Mouse (Mus musculus) heart, postnatal 0 days (tissue): ENCODE results near the gene Tmem184a. TPM values are rescaled to one million over a fixed set of nuclear protein-coding genes. Genes with fewer than 3 reads are reported as not detected.

ENCODE experiments used
- ATAC-seq: fragments of 200-750 bp; cut with Nextera tagmentation; 2 replicates; pipeline ENCODE4 v1.8.0; 2017; ENCODE audit warnings: low read depth, moderate number of reproducible peaks, moderate library complexity; ENCODE audit not compliant: insufficient read depth
- DNase-seq: peaks from one replicate; pipeline ENCODE4 v3.0.0-alpha.2; 2016; ENCODE audit warnings: low spot score
- H3K27ac ChIP-seq: fragments of 300-500 bp; sonication (generic); 2 replicates; pipeline ENCODE4 v1.5.1; 2014; ENCODE audit warnings: low read depth, mild to moderate bottlenecking
- H3K27me3 ChIP-seq: fragments of 300-500 bp; sonication (generic); 2 replicates; pipeline ENCODE4 v1.6.1; 2014; ENCODE audit warnings: low read length, mixed read lengths; ENCODE audit not compliant: control insufficient read depth, insufficient read depth
- H3K36me3 ChIP-seq: fragments of 300-500 bp; sonication (generic); replicated peaks from 2 replicates; pipeline ENCODE4 v1.6.1; 2014; ENCODE audit warnings: low read length, mixed read lengths; ENCODE audit not compliant: control insufficient read depth, insufficient read depth
- H3K4me1 ChIP-seq: fragments of 300-500 bp; sonication (generic); 2 replicates; pipeline ENCODE4 v1.6.1; 2014; ENCODE audit warnings: antibody characterized with exemption; ENCODE audit not compliant: control insufficient read depth, insufficient read depth
- H3K4me2 ChIP-seq: fragments of 300-500 bp; sonication (generic); 2 replicates; pipeline ENCODE4 v1.6.1; 2014; ENCODE audit warnings: low read depth, mild to moderate bottlenecking, low read length, moderate library complexity
- H3K4me3 ChIP-seq: fragments of 300-500 bp; sonication (generic); 2 replicates; pipeline ENCODE4 v1.5.1; 2014; ENCODE audit warnings: low read depth, low read length
- H3K9ac ChIP-seq: fragments of 300-500 bp; sonication (generic); replicated peaks from 2 replicates; pipeline ENCODE4 v1.6.1; 2014; ENCODE audit warnings: low read depth, low read length, mixed read lengths
- H3K9me3 ChIP-seq: fragments of 300-500 bp; sonication (generic); replicated peaks from 2 replicates; pipeline ENCODE4 v1.6.1; 2016; ENCODE audit warnings: low read length; ENCODE audit not compliant: control insufficient read depth
- CTCF ChIP-seq: IDR thresholded peaks from 2 replicates; pipeline ENCODE4 v1.5.1; 2016; ENCODE audit warnings: antibody characterized with exemption, control low read depth, low read depth
- EP300 ChIP-seq: IDR thresholded peaks from 2 replicates; pipeline ENCODE4 v1.6.1; 2016; ENCODE audit warnings: antibody characterized with exemption, low read depth
- WGBS: fragments of 180-500 bp; shearing (Covaris S2); extraction: QIAGEN DNeasy Blood & Tissue Kit; methylation state at CpG from one replicate; pipeline ENCODE4 v1.1.7; 2014; 5-methylcytosine and 5-hydroxymethylcytosine counted together
- polyA plus RNA-seq: library from polyadenylated mRNA; unstranded; fragments of >200 nt; fragmentation: Nextera tagmentation; extraction: Ambion mirVana; gene quantifications from 2 replicates; pipeline ENCODE4 v1.2.1, GENCODE M21; 2015
- total RNA-seq: library from RNA; depleted of rRNA; stranded (reverse); fragments of >200 nt; gene quantifications from 2 replicates; pipeline ENCODE4 v1.2.3, GENCODE M21; 2014; ENCODE audit warnings: low replicate concordance

Gene Tmem184a
- total and polyA plus RNA-seq, 2 experiments from 2014 or later, result 0.10 to 0.31 TPM

DNA sequence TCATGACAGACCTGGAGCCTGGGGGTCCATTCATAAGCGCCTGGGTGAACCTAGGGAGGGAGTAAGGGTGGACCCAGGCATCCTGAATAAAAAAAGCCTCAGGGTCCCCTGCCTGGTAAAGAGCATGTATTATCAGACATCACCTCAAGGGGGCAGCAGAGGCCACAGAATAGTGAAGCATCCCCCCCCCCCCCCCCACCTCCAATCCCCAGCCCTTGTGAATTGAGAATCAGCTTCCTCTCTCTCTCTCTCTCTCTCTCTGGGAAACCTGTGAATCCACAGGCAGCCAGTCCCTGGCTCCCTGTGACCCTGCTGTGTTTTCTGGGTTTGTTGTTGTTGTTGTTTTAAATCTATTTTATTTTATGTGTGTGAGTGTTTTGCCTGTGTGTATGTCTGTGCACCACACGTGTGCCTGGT is 18.8 kb upstream of the Tmem184a start:
- Histone ChIP-seq H3K9ac (no peak overlapping the region), H3K4me2 (no peak overlapping the region), H3K27me3 (0 out of 2 replicates have a peak, but pooled peaks cover 6% of the 10 kb centered on the region), H3K4me1 (no peaks in the 10 kb centered on the region), H3K27ac (no peak overlapping the region), H3K4me3 (no peak overlapping the region), H3K36me3 (no peaks in the 10 kb centered on the region), H3K9me3 (no peaks in the 10 kb centered on the region)
- ATAC-seq (no peak), DNase-seq (peak; percentile 32)
- WGBS, result 23% methylated on average over 2 of the region's 2 CpGs
- no peak for TF ChIP-seq EP300
- TF ChIP-seq CTCF, result peak; percentile 52

DNA sequence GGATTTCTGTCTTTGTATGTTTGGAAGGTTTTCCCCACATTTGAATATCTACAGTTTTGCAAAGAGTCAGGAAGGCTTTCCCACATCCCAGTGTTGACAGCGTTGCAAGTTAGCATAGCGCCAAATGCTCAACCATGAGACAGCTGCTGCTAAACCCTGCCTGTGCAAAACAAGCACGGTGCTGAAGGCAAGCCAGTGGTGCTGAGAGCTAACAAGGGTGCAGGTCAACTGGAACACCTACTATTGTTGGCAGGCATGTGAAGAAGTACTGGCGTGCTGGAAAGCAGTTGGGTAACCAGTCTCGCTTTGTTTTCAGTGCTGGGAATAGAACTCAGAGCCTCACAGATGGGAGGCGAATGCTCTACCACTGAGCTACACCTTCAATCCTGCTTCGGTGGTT is 16.0 kb upstream of the Tmem184a start:
- Histone ChIP-seq H3K9ac (no peak overlapping the region), H3K4me3 (no peak overlapping the region), H3K27me3 (0 out of 2 replicates have a peak, but pooled peaks cover 6% of the 10 kb centered on the region), H3K4me1 (no peaks in the 10 kb centered on the region), H3K9me3 (no peaks in the 10 kb centered on the region), H3K27ac (no peak overlapping the region), H3K4me2 (no peak overlapping the region), H3K36me3 (no peaks in the 10 kb centered on the region)
- DNase-seq (no peak), ATAC-seq (no peak)
- TF ChIP-seq EP300 (no peak), CTCF (no peak)
- 65% methylated on average over 7 of the region's 7 CpGs for WGBS

DNA sequence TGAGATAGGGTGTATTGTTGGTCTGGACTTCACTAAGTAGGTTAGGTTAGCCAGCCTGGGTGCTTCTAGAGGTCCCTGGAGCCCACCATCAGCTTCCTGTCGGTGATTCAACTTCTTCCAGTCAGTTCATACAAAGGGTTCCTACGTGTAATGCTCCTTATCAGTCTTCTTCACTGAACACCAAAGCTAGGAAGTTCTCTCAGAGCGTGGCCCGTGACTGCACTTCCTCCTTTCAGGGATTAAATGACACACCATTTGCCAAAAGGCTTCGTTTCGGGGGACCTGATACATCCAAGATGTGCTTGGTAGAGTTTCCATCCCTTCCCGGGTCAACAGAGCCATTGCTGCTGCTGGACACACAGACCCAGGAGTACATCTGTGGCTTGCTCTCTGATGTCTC is 12.4 kb upstream of the Tmem184a start:
- Histone ChIP-seq H3K9me3 (no peaks in the 10 kb centered on the region), H3K4me3 (no peak overlapping the region), H3K4me2 (no peak overlapping the region), H3K36me3 (no peaks in the 10 kb centered on the region), H3K9ac (no peak overlapping the region), H3K27ac (no peak overlapping the region), H3K27me3 (no peaks in the 10 kb centered on the region), H3K4me1 (no peaks in the 10 kb centered on the region)
- DNase-seq (no peak), ATAC-seq (no peak)
- TF ChIP-seq EP300 (no peak), CTCF (no peak)
- WGBS, result 43% methylated on average over 7 of the region's 7 CpGs

GRCm38 (mm10) chr5:139830734-139831133 is 11.0 kb upstream of the Tmem184a start:
- no peak overlapping the region for H3K9ac ChIP-seq
- ATAC-seq (no peak), DNase-seq (no peak)
- no peaks in the 10 kb centered on the region for H3K27me3 ChIP-seq
- no peak overlapping the region for H3K4me3 ChIP-seq
- peaks cover 6% of the 10 kb centered on the region for H3K4me1 ChIP-seq
- TF ChIP-seq CTCF, result no peak
- TF ChIP-seq EP300, result no peak
- no peaks in the 10 kb centered on the region for H3K36me3 ChIP-seq
- no peak overlapping the region for H3K27ac ChIP-seq
- H3K9me3 ChIP-seq, result no peaks in the 10 kb centered on the region
- WGBS, result 74% methylated on average over 3 of the region's 3 CpGs
- H3K4me2 ChIP-seq, result no peak overlapping the region

GRCm38 (mm10) chr5:139829384-139829783 is 9.7 kb upstream of the Tmem184a start:
- no peak overlapping the region for H3K9ac ChIP-seq
- no peak overlapping the region for H3K4me3 ChIP-seq
- H3K9me3 ChIP-seq, result no peaks in the 10 kb centered on the region
- no peaks in the 10 kb centered on the region; the same call in 1 of the 2 replicates for H3K36me3 ChIP-seq
- ATAC-seq (no peak), DNase-seq (no peak)
- no peak overlapping the region for H3K4me2 ChIP-seq
- H3K27me3 ChIP-seq, result no peaks in the 10 kb centered on the region
- no peak overlapping the region for H3K27ac ChIP-seq
- 57% methylated on average over 13 of the region's 13 CpGs for WGBS
- peaks cover 8% of the 10 kb centered on the region for H3K4me1 ChIP-seq
- TF ChIP-seq CTCF (no peak), EP300 (no peak)

- ATAC-seq (no peak), DNase-seq (no peak)
- Histone ChIP-seq H3K4me3 (no peak overlapping the region), H3K4me1 (peaks cover 8% of the 10 kb centered on the region), H3K9me3 (no peaks in the 10 kb centered on the region), H3K9ac (no peak overlapping the region), H3K27me3 (no peaks in the 10 kb centered on the region), H3K27ac (no peak overlapping the region), H3K36me3 (peaks cover 13% of the 10 kb centered on the region; the same call in 1 of the 2 replicates), H3K4me2 (no peak overlapping the region)
- WGBS, result 92% methylated on average over 1 of the region's 1 CpGs
- TF ChIP-seq EP300, result no peak
- TF ChIP-seq CTCF, result no peak
These were observed 7.9 kb upstream of the Tmem184a start for GRCm38 (mm10) chr5:139827593-139827992.
